Mouse (Mus musculus) stomach, embryonic 15.5 days (tissue): ENCODE data around the gene B4galnt1. TPM values are rescaled to one million over a fixed set of nuclear protein-coding genes. Genes with fewer than 3 reads are reported as not detected.
"Not testable (repeated sequence)": the region's sequence is repeated elsewhere in the genome, so short reads cannot be mapped to it uniquely, and the experiment has no call there.

Source experiments
- ATAC-seq: fragments of 200-750 bp; cut with Nextera tagmentation; 2 replicates; pipeline ENCODE4 v1.8.0; 2017; ENCODE audit warnings: low read depth, moderate number of reproducible peaks, moderate TSS enrichment; ENCODE audit not compliant: insufficient read depth, low FRiP score
- H3K27ac ChIP-seq: fragments of 300-500 bp; sonication (generic); 2 replicates; pipeline ENCODE4 v1.5.1; 2015; ENCODE audit warnings: mild to moderate bottlenecking, inconsistent platforms
- H3K27me3 ChIP-seq: fragments of 300-500 bp; sonication (generic); replicated peaks from 2 replicates; pipeline ENCODE4 v1.6.1; 2015; ENCODE audit warnings: inconsistent platforms
- H3K36me3 ChIP-seq: fragments of 300-500 bp; sonication (generic); 2 replicates; pipeline ENCODE4 v1.6.1; 2015; ENCODE audit warnings: inconsistent platforms
- H3K4me1 ChIP-seq: fragments of 300-500 bp; sonication (generic); 2 replicates; pipeline ENCODE4 v1.6.1; 2015; ENCODE audit warnings: inconsistent platforms
- H3K4me2 ChIP-seq: fragments of 300-500 bp; sonication (generic); 2 replicates; pipeline ENCODE4 v1.6.1; 2015; ENCODE audit warnings: mild to moderate bottlenecking, inconsistent platforms
- H3K4me3 ChIP-seq: fragments of 300-500 bp; sonication (generic); replicated peaks from 2 replicates; pipeline ENCODE4 v1.5.1; 2015; ENCODE audit warnings: inconsistent platforms
- H3K9ac ChIP-seq: fragments of 300-500 bp; sonication (generic); 2 replicates; pipeline ENCODE4 v1.6.1; 2015; ENCODE audit warnings: inconsistent platforms
- H3K9me3 ChIP-seq: fragments of 300-500 bp; sonication (generic); 2 replicates; pipeline ENCODE4 v1.6.1; 2016; ENCODE audit warnings: inconsistent platforms
- WGBS: fragments of 180-500 bp; shearing (Covaris S2); methylation state at CpG from one replicate; pipeline ENCODE4 v1.1.7; 2015; 5-methylcytosine and 5-hydroxymethylcytosine counted together
- polyA plus RNA-seq: library from polyadenylated mRNA; unstranded; fragments of >200 nt; fragmentation: Nextera tagmentation; extraction: Ambion mirVana; gene quantifications from 2 replicates; pipeline ENCODE4 v1.2.1, GENCODE M21; 2015

The B4galnt1 gene
- polyA plus RNA-seq, 1 experiment from 2014 or later, result 29.4 TPM

DNA sequence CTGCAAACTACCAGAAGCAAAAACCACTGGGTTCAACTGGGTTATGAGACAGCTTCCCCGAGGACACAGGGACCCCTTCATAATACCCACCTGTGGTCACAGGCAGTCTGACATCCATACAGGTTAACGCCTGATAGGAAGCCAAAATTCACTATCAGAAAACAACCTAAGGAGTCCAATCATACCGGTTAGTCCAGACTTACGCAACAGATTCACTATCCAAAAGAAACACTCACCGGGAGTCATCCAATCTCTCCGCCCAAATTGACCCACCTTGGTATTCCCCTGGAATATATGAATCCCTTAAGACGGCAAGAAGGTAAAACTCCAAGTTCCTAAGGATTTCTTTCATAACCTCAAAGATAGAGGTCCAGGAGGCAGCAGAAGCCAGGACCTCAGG is 20.5 kb upstream of the B4galnt1 start:
- Histone ChIP-seq H3K9ac (no peak overlapping the region), H3K4me3 (no peak overlapping the region), H3K9me3 (no peaks in the 10 kb centered on the region), H3K27ac (no peak overlapping the region), H3K4me1 (no peaks in the 10 kb centered on the region), H3K36me3 (no peaks in the 10 kb centered on the region), H3K27me3 (no peaks in the 10 kb centered on the region), H3K4me2 (no peak overlapping the region)
- WGBS, result 84% methylated on average over 7 of the region's 7 CpGs
- no peak for ATAC-seq

GRCm38 (mm10) chr10:127145303-127145702 is 19.7 kb upstream of the B4galnt1 start:
- no peaks in the 10 kb centered on the region for H3K9me3 ChIP-seq
- no peak overlapping the region for H3K27ac ChIP-seq
- no peak for ATAC-seq
- H3K9ac ChIP-seq, result no peak overlapping the region
- WGBS, result 73% methylated on average over 5 of the region's 5 CpGs
- H3K4me1 ChIP-seq, result no peaks in the 10 kb centered on the region
- no peak overlapping the region for H3K4me2 ChIP-seq
- no peaks in the 10 kb centered on the region for H3K27me3 ChIP-seq
- H3K4me3 ChIP-seq, result no peak overlapping the region
- H3K36me3 ChIP-seq, result no peaks in the 10 kb centered on the region

GRCm38 (mm10) chr10:127147135-127147534 is 17.9 kb upstream of the B4galnt1 start:
- H3K4me2 ChIP-seq, result no peak overlapping the region
- WGBS, result 80% methylated on average over 6 of the region's 6 CpGs
- H3K9ac ChIP-seq, result no peak overlapping the region
- no peak overlapping the region for H3K4me3 ChIP-seq
- ATAC-seq, result no peak
- H3K36me3 ChIP-seq, result no peaks in the 10 kb centered on the region
- no peak overlapping the region for H3K27ac ChIP-seq
- H3K9me3 ChIP-seq, result no peaks in the 10 kb centered on the region
- no peaks in the 10 kb centered on the region for H3K4me1 ChIP-seq
- no peaks in the 10 kb centered on the region for H3K27me3 ChIP-seq

DNA sequence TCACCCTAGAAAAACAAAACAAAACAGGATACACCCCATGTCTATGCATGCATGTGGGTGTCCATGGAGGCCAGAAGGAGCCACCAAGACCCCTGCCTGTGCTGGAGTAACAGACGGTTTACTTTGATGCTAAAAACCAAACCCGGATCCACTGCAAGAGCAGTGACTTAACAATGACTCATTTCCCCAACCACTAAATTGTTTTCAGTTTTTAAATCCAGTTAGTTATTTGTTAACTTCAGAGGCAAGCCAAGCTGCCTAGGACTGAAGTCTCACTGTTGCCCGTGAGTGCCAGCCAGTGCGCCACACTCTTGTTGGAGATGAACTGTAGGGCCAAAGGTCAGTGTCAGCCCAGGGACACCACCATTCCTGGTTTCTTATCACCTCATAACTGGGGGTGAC is 14.6 kb upstream of the B4galnt1 start:
- Histone ChIP-seq H3K27ac (no peak overlapping the region), H3K9me3 (no peaks in the 10 kb centered on the region), H3K27me3 (no peaks in the 10 kb centered on the region), H3K9ac (no peak overlapping the region), H3K4me3 (no peak overlapping the region), H3K4me1 (no peaks in the 10 kb centered on the region), H3K36me3 (no peaks in the 10 kb centered on the region), H3K4me2 (no peak overlapping the region)
- 78% methylated on average over 4 of the region's 4 CpGs for WGBS
- no peak for ATAC-seq

DNA sequence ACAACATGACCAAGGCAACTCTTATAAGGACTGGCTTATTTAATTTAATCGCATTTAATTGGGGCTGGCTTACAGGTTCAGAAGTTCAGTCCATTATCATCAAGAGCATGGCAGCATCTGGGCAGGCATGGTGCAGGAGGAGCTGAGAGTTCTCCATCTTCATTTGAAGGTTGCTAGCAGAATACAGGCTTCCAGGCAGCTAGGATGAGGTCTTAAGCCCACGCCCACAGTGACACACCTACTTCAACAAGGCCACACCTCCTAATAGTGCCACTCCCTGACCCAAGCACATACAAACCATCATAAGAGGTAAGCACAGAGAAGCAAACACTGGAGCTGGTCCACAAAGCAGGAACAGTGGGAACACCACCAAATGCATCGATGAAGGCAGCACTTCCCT is 13.8 kb upstream of the B4galnt1 start:
- not testable (repeated sequence) for H3K27ac ChIP-seq, H3K9ac ChIP-seq, H3K4me1 ChIP-seq, H3K9me3 ChIP-seq, ATAC-seq, H3K27me3 ChIP-seq, H3K36me3 ChIP-seq, H3K4me3 ChIP-seq, H3K4me2 ChIP-seq
- 87% methylated on average over 3 of the region's 3 CpGs for WGBS

GRCm38 (mm10) chr10:127152556-127152955 is 12.5 kb upstream of the B4galnt1 start:
- not testable (repeated sequence) for H3K9ac ChIP-seq, H3K4me1 ChIP-seq, H3K27me3 ChIP-seq, H3K4me2 ChIP-seq, ATAC-seq, H3K9me3 ChIP-seq, H3K36me3 ChIP-seq, H3K27ac ChIP-seq, H3K4me3 ChIP-seq
- WGBS, result 85% methylated on average over 10 of the region's 10 CpGs

GRCm38 (mm10) chr10:127153323-127153722 is 11.7 kb upstream of the B4galnt1 start:
- no peaks in the 10 kb centered on the region for H3K9me3 ChIP-seq
- no peak overlapping the region for H3K9ac ChIP-seq
- no peak overlapping the region for H3K4me2 ChIP-seq
- no peaks in the 10 kb centered on the region for H3K27me3 ChIP-seq
- no peak overlapping the region for H3K27ac ChIP-seq
- WGBS, result 96% methylated on average over 7 of the region's 7 CpGs
- no peak overlapping the region for H3K4me3 ChIP-seq
- no peaks in the 10 kb centered on the region for H3K4me1 ChIP-seq
- ATAC-seq, result no peak
- no peaks in the 10 kb centered on the region for H3K36me3 ChIP-seq

DNA sequence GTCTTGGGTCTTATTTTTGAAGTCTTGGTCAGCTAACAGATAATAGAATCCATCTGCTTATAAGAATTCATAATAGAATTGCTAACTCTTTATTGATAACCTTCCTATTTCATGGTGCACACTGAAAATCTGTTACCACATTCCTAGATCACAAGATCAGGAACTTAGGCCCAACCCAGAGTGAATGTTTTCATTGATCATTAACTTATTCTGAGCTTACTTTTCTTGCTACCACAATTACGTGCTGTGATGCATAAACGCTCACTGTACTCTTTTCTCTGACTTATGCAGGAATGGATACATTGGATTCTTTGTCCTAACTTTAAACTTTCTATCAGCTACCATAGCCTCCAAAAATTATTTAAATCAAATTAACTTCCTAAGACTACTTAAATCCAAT is 10.8 kb upstream of the B4galnt1 start:
- no peak for ATAC-seq

DNA sequence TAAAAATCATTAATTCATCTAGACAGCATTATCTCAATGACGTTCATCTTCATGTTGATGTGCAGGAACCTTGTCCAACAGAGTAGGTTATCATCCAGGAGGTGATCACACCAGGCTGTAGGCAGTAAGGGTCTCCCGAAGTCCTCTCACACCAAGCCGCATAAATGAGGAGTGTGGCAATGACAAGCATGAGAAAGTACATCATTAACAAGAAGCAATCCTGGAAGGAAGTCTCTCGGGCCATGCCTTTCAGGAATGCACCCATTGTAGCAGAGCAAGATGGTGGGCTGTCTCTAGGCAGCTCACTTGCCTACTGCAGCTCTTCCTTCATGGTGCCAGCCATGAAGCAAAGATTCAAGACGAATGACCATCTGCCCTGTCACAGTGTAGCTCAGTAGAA is 10.4 kb upstream of the B4galnt1 start:
- no peaks in the 10 kb centered on the region for H3K36me3 ChIP-seq
- no peak overlapping the region for H3K4me3 ChIP-seq
- no peaks in the 10 kb centered on the region for H3K27me3 ChIP-seq
- no peak overlapping the region for H3K4me2 ChIP-seq
- no peak overlapping the region for H3K27ac ChIP-seq
- no peak overlapping the region for H3K9ac ChIP-seq
- no peaks in the 10 kb centered on the region for H3K4me1 ChIP-seq
- H3K9me3 ChIP-seq, result no peaks in the 10 kb centered on the region
- 78% methylated on average over 5 of the region's 5 CpGs for WGBS
- ATAC-seq, result no peak

More for the DNA sequence above, 10.8 kb upstream of the B4galnt1 start:
- Histone ChIP-seq H3K27me3 (no peaks in the 10 kb centered on the region), H3K4me3 (no peak overlapping the region), H3K4me2 (no peak overlapping the region), H3K4me1 (no peaks in the 10 kb centered on the region), H3K9me3 (no peaks in the 10 kb centered on the region), H3K9ac (no peak overlapping the region), H3K36me3 (no peaks in the 10 kb centered on the region), H3K27ac (no peak overlapping the region)
- WGBS, result 82% methylated on average over 2 of the region's 2 CpGs

DNA sequence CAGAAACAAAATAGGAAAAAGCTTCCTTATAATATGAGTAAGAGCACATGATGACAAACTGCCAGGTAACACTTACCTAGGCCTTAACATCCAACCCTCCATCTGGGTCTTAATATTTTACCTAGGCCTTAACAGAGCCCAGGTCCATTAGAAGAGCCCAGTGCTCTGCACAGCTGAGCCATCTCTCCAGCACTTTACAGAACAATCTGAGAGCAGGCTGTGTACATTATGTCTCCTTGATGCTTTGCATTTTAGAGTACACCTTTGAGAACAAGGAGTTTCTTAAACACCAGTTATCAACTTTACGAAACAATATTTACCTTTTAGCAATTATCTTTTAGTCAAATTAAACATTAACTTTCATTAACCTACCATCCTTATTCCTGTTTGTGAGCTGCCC is 8.9 kb upstream of the B4galnt1 start:
- no peak overlapping the region for H3K4me3 ChIP-seq
- H3K4me1 ChIP-seq, result no peaks in the 10 kb centered on the region
- 62% methylated on average over 1 of the region's 1 CpGs for WGBS
- no peaks in the 10 kb centered on the region for H3K36me3 ChIP-seq
- no peaks in the 10 kb centered on the region for H3K27me3 ChIP-seq
- no peak overlapping the region for H3K9ac ChIP-seq
- H3K9me3 ChIP-seq, result no peaks in the 10 kb centered on the region
- no peak overlapping the region for H3K4me2 ChIP-seq
- ATAC-seq, result peak; percentile 61; the same call in 1 of the 2 replicates
- H3K27ac ChIP-seq, result peak overlapping the region; percentile 64; the same call in 1 of the 2 replicates

DNA sequence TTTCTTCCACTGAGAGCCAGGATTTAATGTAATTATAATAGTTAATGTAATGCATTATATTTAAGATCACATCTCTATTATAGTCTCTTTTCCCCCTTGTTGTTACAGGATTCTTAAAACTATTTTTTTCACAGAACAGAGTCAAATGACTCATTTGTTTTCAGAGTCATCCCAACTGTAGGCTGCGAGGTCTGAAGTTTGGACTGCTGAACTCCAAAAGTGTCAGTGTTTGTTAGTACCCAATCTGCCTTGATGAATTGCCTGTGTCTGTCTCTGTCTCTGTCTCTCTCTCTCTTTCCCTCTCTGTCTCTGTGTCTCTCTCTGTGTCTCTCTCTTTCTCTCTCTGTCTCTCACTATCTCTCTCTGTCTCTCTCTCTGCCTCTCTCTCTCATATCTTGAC is 8.5 kb upstream of the B4galnt1 start:
- no peaks in the 10 kb centered on the region for H3K9me3 ChIP-seq
- no peaks in the 10 kb centered on the region for H3K4me1 ChIP-seq
- H3K27me3 ChIP-seq, result no peaks in the 10 kb centered on the region
- no peaks in the 10 kb centered on the region for H3K36me3 ChIP-seq
- H3K4me2 ChIP-seq, result no peak overlapping the region
- no peak overlapping the region for H3K4me3 ChIP-seq
- WGBS, result 61% methylated on average over 1 of the region's 1 CpGs
- no peak for ATAC-seq
- H3K27ac ChIP-seq, result no peak overlapping the region
- H3K9ac ChIP-seq, result no peak overlapping the region

GRCm38 (mm10) chr10:127158471-127158870 is 6.6 kb upstream of the B4galnt1 start:
- Histone ChIP-seq H3K4me1 (no peaks in the 10 kb centered on the region), H3K27me3 (no peaks in the 10 kb centered on the region), H3K4me2 (no peak overlapping the region), H3K27ac (no peak overlapping the region), H3K9me3 (no peaks in the 10 kb centered on the region), H3K9ac (no peak overlapping the region), H3K36me3 (no peaks in the 10 kb centered on the region), H3K4me3 (no peak overlapping the region)
- no peak; the same call in 1 of the 2 replicates for ATAC-seq
- WGBS, result 61% methylated on average over 3 of the region's 3 CpGs

DNA sequence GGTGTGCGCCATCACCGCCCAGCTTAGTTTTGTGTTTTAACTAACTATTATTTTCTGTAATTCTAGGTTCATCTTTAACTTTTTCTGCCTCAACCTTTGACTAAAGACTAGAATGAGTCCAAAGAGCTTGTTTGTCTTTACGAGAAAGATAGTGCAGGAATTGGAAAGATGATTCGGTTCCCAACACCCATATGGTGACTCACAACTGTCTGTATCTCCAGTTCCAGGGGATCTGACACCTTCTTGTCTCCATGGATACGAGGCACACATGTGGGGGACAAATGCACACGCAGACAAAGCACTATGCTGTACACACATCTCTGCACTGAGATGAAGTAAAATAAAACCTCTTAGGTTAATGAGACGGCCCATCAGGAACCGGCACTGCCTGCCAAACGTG is 4.9 kb upstream of the B4galnt1 start:
- Histone ChIP-seq H3K4me2 (no peak overlapping the region), H3K27ac (no peak overlapping the region), H3K4me1 (no peaks in the 10 kb centered on the region), H3K9ac (no peak overlapping the region), H3K27me3 (peaks cover 8% of the 10 kb centered on the region), H3K4me3 (no peak overlapping the region), H3K9me3 (no peaks in the 10 kb centered on the region), H3K36me3 (no peaks in the 10 kb centered on the region)
- no peak for ATAC-seq
- WGBS, result 77% methylated on average over 9 of the region's 9 CpGs
